Mouse (Mus musculus): Measurements from ENCODE around the gene Cmc2. TPM values are rescaled to one million over a fixed set of nuclear protein-coding genes. Genes with fewer than 3 reads are reported as not detected.

Gene Cmc2
- polyA plus RNA-seq, 2 experiments, result 29.0 to 69.3 TPM

DNA sequence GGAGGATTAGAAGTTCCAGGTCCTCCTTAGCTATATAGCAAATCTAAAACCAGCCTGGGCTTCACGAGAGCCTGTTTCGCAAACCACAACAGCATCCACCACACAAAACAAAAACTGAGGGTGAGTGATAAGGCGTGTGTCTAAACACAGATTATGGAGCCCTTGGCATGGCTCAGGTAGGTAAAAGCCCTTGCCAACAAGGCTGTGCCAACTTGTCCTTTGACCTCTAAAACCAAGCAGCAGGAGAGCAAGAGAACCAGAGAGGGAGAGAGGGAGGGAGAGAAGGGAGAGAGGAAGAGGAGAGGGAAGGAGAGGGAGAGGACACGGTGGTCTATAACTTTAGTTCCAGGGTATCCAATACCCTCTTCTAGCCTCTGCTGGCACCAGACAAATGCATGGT, 59.1 kb downstream of the Cmc2 start:
- no peak overlapping the region for H3K4me2 ChIP-seq (replicated peaks; ENCODE audit: low read depth, low read length, severe bottlenecking)
- H3K27ac ChIP-seq (replicated peaks; ENCODE audit: low read depth, low read length), result no peak overlapping the region
- WGBS, result 84% methylated on average over 4 of the region's 4 CpGs
- no peak for DNase-seq (ENCODE audit: low spot score)
- 0 out of 2 replicates have a peak, but pooled peaks cover 5% of the 10 kb centered on the region for H3K27me3 ChIP-seq (ENCODE audit: control insufficient read depth, insufficient read depth, low read length)
- no peak for ATAC-seq (ENCODE audit: low FRiP score, low read depth)
- peaks cover 7% of the 10 kb centered on the region; the same call in 1 of the 2 replicates for H3K4me1 ChIP-seq (ENCODE audit: control insufficient read depth, insufficient read depth, low read length)
- no peaks in the 10 kb centered on the region for H3K36me3 ChIP-seq (ENCODE audit: control insufficient read depth, insufficient read depth, low read length)
- no peak overlapping the region for H3K4me3 ChIP-seq (replicated peaks; ENCODE audit: low read length)
- 0 out of 2 replicates have a peak, but pooled peaks cover 2% of the 10 kb centered on the region for H3K9me3 ChIP-seq (ENCODE audit: control insufficient read depth, low read length)
- H3K9ac ChIP-seq (ENCODE audit: low read depth, low read length, severe bottlenecking), result no peak overlapping the region
- no peak for TF ChIP-seq POLR2A (IDR thresholded peaks at IDR 0.05; ENCODE audit: borderline replicate concordance, extremely low read depth, insufficient read depth, insufficient read length)

DNA sequence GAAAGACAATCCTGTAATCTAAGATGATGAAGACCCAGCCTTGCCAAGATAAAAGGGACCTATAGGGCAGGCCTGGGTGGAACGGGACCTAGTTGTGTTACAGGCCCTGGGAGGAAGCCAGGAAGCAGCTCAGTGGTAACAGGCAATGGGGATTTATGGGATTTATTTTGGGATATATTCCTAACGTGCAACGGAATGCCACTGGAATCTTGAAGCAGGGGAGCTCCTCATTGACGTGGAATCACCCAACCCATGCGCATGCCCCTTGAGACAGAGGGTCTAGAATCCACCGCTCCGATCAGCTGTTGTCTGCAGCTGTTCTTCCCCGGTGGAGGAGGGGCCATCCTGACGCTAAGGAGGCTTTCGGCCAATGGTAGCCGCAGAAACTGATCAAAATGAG, 69.2 kb downstream of the Cmc2 start:
- Histone ChIP-seq H3K27ac (replicated peaks; ENCODE audit: low read depth, low read length) (no peak overlapping the region), H3K9me3 (ENCODE audit: control insufficient read depth, low read length) (no peaks in the 10 kb centered on the region), H3K4me2 (replicated peaks; ENCODE audit: low read depth, low read length, severe bottlenecking) (no peak overlapping the region), H3K4me1 (ENCODE audit: control insufficient read depth, insufficient read depth, low read length) (no peaks in the 10 kb centered on the region), H3K36me3 (ENCODE audit: control insufficient read depth, insufficient read depth, low read length) (no peaks in the 10 kb centered on the region), H3K4me3 (replicated peaks; ENCODE audit: low read length) (no peak overlapping the region), H3K27me3 (ENCODE audit: control insufficient read depth, insufficient read depth, low read length) (no peaks in the 10 kb centered on the region), H3K9ac (ENCODE audit: low read depth, low read length, severe bottlenecking) (no peak overlapping the region)
- DNase-seq (ENCODE audit: low spot score) (peak; percentile 18), ATAC-seq (ENCODE audit: low FRiP score, low read depth) (peak; percentile 86)
- no peak for TF ChIP-seq POLR2A (IDR thresholded peaks at IDR 0.05; ENCODE audit: borderline replicate concordance, extremely low read depth, insufficient read depth, insufficient read length)
- 78% methylated on average over 11 of the region's 11 CpGs for WGBS

DNA sequence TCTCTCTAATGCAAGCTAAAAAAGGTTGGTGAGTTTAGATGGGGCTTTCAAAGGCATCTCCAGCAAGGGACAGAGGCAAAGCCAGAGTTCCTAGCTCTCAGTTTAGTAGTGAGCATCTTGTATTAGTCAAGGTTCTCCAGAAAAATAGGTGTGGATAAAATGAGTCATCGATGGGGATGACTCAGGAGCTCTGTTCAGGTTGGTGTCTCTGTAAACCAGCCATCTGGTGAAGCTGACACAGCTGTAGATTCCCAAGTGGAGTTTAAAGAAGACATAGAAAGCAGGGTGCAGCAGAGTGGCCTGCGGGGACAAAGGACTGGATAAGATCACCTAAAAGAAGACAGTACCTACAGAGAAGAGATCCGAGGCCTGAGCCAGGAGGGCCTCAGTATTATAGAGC, 73.2 kb downstream of the Cmc2 start:
- no peak for ATAC-seq (ENCODE audit: low FRiP score, low read depth)
- 87% methylated on average over 3 of the region's 3 CpGs for WGBS

DNA sequence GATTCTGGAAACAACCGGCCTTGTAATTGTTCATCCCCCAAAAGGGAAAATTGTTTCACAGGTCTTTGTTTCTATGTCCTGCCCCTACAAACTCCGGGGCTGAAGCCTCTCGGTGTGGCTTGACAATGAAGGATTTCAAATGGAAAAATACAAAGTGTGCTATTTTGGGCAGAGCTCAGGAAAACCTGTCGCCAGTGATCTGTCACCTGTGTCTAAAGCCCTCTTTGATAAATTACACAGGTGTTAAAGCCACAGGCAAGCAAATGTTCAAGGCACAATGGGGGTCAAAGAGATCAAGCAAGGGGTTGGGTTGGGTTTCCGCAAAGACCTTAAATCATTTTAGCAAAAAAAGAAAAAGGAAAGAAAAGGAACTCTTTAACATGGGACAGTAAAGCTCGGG, 78.6 kb downstream of the Cmc2 start:
- Histone ChIP-seq H3K27me3 (ENCODE audit: control insufficient read depth, insufficient read depth, low read length) (no peaks in the 10 kb centered on the region), H3K27ac (replicated peaks; ENCODE audit: low read depth, low read length) (no peak overlapping the region), H3K9me3 (ENCODE audit: control insufficient read depth, low read length) (no peaks in the 10 kb centered on the region), H3K9ac (ENCODE audit: low read depth, low read length, severe bottlenecking) (no peak overlapping the region), H3K4me1 (ENCODE audit: control insufficient read depth, insufficient read depth, low read length) (no peaks in the 10 kb centered on the region), H3K36me3 (ENCODE audit: control insufficient read depth, insufficient read depth, low read length) (no peaks in the 10 kb centered on the region), H3K4me3 (replicated peaks; ENCODE audit: low read length) (no peak overlapping the region), H3K4me2 (replicated peaks; ENCODE audit: low read depth, low read length, severe bottlenecking) (no peak overlapping the region)
- no peak for DNase-seq (ENCODE audit: low spot score)
- no peak for TF ChIP-seq POLR2A (IDR thresholded peaks at IDR 0.05; ENCODE audit: borderline replicate concordance, extremely low read depth, insufficient read depth, insufficient read length)
- ATAC-seq (ENCODE audit: low FRiP score, low read depth), result no peak
- 74% methylated on average over 6 of the region's 6 CpGs for WGBS

More for the DNA sequence above, 73.2 kb downstream of the Cmc2 start:
- no peak for TF ChIP-seq POLR2A (IDR thresholded peaks at IDR 0.05; ENCODE audit: borderline replicate concordance, extremely low read depth, insufficient read depth, insufficient read length)
- H3K9me3 ChIP-seq (ENCODE audit: control insufficient read depth, low read length), result no peaks in the 10 kb centered on the region
- H3K27me3 ChIP-seq (ENCODE audit: control insufficient read depth, insufficient read depth, low read length), result no peaks in the 10 kb centered on the region
- no peak for DNase-seq (ENCODE audit: low spot score)
- H3K36me3 ChIP-seq (ENCODE audit: control insufficient read depth, insufficient read depth, low read length), result no peaks in the 10 kb centered on the region
- H3K27ac ChIP-seq (replicated peaks; ENCODE audit: low read depth, low read length), result no peak overlapping the region
- no peak overlapping the region for H3K4me3 ChIP-seq (replicated peaks; ENCODE audit: low read length)
- H3K4me1 ChIP-seq (ENCODE audit: control insufficient read depth, insufficient read depth, low read length), result no peaks in the 10 kb centered on the region
- no peak overlapping the region for H3K9ac ChIP-seq (ENCODE audit: low read depth, low read length, severe bottlenecking)
- H3K4me2 ChIP-seq (replicated peaks; ENCODE audit: low read depth, low read length, severe bottlenecking), result no peak overlapping the region

Other genes with a start within 250 kb of the Cmc2 start
- 3.1 and 3.6 TPM in 2 replicates for gene Cdyl2, start 188.5 kb downstream of the Cmc2 start, polyA plus RNA-seq (2012; rRNA removed)
- gene Cdyl2, start 188.5 kb downstream of the Cmc2 start, polyA plus RNA-seq (2014; fragmentation: Nextera tagmentation; extraction: Ambion mirVana), result 8.7 and 11.0 TPM in 2 replicates
- 36.8 and 39.7 TPM in 2 replicates for gene Cenpn, start 275 bp upstream of the Cmc2 start, polyA plus RNA-seq (2012; rRNA removed)
- gene Cenpn, start 275 bp upstream of the Cmc2 start, polyA plus RNA-seq (2014; fragmentation: Nextera tagmentation; extraction: Ambion mirVana), result 31.3 and 34.2 TPM in 2 replicates
- gene Atmin, start 21.9 kb upstream of the Cmc2 start, polyA plus RNA-seq (2012; rRNA removed), result 10.6 and 11.7 TPM in 2 replicates
- gene Atmin, start 21.9 kb upstream of the Cmc2 start, polyA plus RNA-seq (2014; fragmentation: Nextera tagmentation; extraction: Ambion mirVana), result 11.4 and 11.8 TPM in 2 replicates
- gene 1700030J22Rik, start 57.5 kb upstream of the Cmc2 start, polyA plus RNA-seq (2012; rRNA removed), result 1.1 and 1.4 TPM in 2 replicates
- gene 1700030J22Rik, start 57.5 kb upstream of the Cmc2 start, polyA plus RNA-seq (2014; fragmentation: Nextera tagmentation; extraction: Ambion mirVana), result 0.74 and 0.95 TPM in 2 replicates
- gene Gcsh, start 72.1 kb upstream of the Cmc2 start, polyA plus RNA-seq (2012; rRNA removed), result 55.5 and 68.2 TPM in 2 replicates
- gene Gcsh, start 72.1 kb upstream of the Cmc2 start, polyA plus RNA-seq (2014; fragmentation: Nextera tagmentation; extraction: Ambion mirVana), result 121 and 122 TPM in 2 replicates
- 0.04 and 0.16 TPM in 2 replicates for gene Pkd1l2, start 161.0 kb upstream of the Cmc2 start, polyA plus RNA-seq (2012; rRNA removed)
- 0.07 and 0.08 TPM in 2 replicates for gene Pkd1l2, start 161.0 kb upstream of the Cmc2 start, polyA plus RNA-seq (2014; fragmentation: Nextera tagmentation; extraction: Ambion mirVana)
- gene Bco1, start 174.4 kb upstream of the Cmc2 start, polyA plus RNA-seq (2012; rRNA removed), result 0.25 and 0.29 TPM in 2 replicates
- gene Bco1, start 174.4 kb upstream of the Cmc2 start, polyA plus RNA-seq (2014; fragmentation: Nextera tagmentation; extraction: Ambion mirVana), result 0.48 and 0.65 TPM in 2 replicates
- gene Gan, start 236.7 kb upstream of the Cmc2 start, polyA plus RNA-seq (2012; rRNA removed), result 7.6 and 8.2 TPM in 2 replicates
- 3.5 and 3.6 TPM in 2 replicates for gene Gan, start 236.7 kb upstream of the Cmc2 start, polyA plus RNA-seq (2014; fragmentation: Nextera tagmentation; extraction: Ambion mirVana)

All from limb, embryonic 14.5 days (tissue).